Mouse (Mus musculus) G1E (cell line): Measurements from ENCODE around the gene Hmgcs2.

Experiments used
- CTCF ChIP-seq: IDR thresholded peaks from 2 replicates; pipeline ENCODE4 v1.5.1; 2012; ENCODE audit warnings: low read depth, low read length, inconsistent platforms, mixed read lengths
- GATA1 ChIP-seq: IDR thresholded peaks from 2 replicates; pipeline ENCODE4 v1.6.1; 2012; ENCODE audit warnings: borderline replicate concordance, low read length, inconsistent platforms, mixed read lengths

- TF ChIP-seq CTCF (no peak), GATA1 (no peak)
These were observed 18.8 kb upstream of the Hmgcs2 start for GRCm38 (mm10) chr3:98261415-98261814.
